Comparison of ENCODE assay signal across 8 mouse cellular contexts in the genomic region with DNA sequence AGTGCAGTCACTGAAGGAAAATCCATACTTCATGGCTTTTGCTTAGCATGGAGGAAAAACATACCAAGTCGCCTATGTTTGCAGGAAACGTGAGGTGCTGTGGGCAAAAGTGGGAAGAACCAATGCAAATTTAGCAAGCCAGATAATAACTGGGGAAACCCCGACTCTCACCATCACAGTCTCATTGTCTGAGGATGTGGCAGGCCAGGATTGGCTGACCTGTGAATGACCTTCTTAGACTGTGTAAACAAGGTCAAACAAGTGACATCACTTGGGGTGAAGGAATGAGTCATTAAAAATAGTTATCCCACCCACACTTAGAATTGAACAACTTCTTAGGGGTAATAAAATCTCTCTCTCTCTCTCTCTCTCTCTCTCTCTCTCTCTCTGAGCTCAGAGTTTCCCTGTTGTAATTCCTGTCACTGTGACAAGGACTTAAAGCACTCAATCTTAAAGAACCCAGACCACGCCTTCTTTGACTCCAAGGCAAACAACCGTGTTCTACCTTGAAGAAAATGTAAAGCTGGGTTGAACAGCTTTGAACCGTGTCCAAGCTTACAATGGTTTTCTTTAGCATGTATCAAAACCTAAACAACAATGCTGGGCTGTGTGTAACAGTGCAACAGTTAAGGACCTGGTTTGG.
DNase-seq lines count a peak whose midpoint lies in the region; ATAC-seq and TF ChIP-seq lines count a peak whose summit lies in the region.

No protein-coding gene starts in this region.

- DNase-seq in kidney, postnatal 14 days = peak; percentile 3
- DNase-seq in Muller cell, postnatal 12 days (ENCODE audit: inconsistent ontology term) = peak; percentile 76
- peak; percentile 55 for DNase-seq in heart, postnatal 0 days (ENCODE audit: low spot score)
- no peak for DNase-seq in cerebellum, postnatal 10 days
- no peak for DNase-seq in thymus, postnatal 25 days
- DNase-seq in right cerebral cortex, postnatal 10 days (ENCODE audit: low spot score in 2 of 2) = no peak

- H3K9me3 ChIP-seq in kidney, embryonic 16.5 days (ENCODE audit: low read length) = peaks cover 8% of the 10 kb centered on the region; the same call in 1 of the 2 replicates
- H3K9me3 ChIP-seq in heart, postnatal 0 days (replicated peaks; ENCODE audit: control insufficient read depth, low read length) = no peaks in the 10 kb centered on the region

- WGBS in kidney, embryonic 16.5 days = 49% methylated on average over 6 of the region's 6 CpGs
- WGBS in heart, postnatal 0 days = 36% methylated on average over 6 of the region's 6 CpGs

- H3K27ac ChIP-seq in kidney, embryonic 16.5 days (ENCODE audit: low read length) = no peak overlapping the region
- H3K27ac ChIP-seq in heart, postnatal 0 days (ENCODE audit: low read depth) = no peak overlapping the region

- no peaks in the 10 kb centered on the region for H3K36me3 ChIP-seq in kidney, embryonic 16.5 days (ENCODE audit: insufficient read depth, low read length)
- H3K36me3 ChIP-seq in heart, postnatal 0 days (replicated peaks; ENCODE audit: control insufficient read depth, insufficient read depth, low read length) = no peaks in the 10 kb centered on the region

- no peak for TF ChIP-seq EP300 in heart, postnatal 0 days (IDR thresholded peaks at IDR 0.05; ENCODE audit: low read depth)

- H3K4me1 ChIP-seq in kidney, embryonic 16.5 days (ENCODE audit: insufficient read depth, low read length) = no peaks in the 10 kb centered on the region
- peaks cover 5% of the 10 kb centered on the region; the same call in 1 of the 2 replicates for H3K4me1 ChIP-seq in heart, postnatal 0 days (ENCODE audit: control insufficient read depth, insufficient read depth)

- no peak for TF ChIP-seq CTCF in heart, postnatal 0 days (IDR thresholded peaks at IDR 0.05; ENCODE audit: low read depth)

- no peak overlapping the region for H3K4me3 ChIP-seq in kidney, embryonic 16.5 days (ENCODE audit: low read length)
- H3K4me3 ChIP-seq in heart, postnatal 0 days (ENCODE audit: low read depth, low read length) = no peak overlapping the region

- no peaks in the 10 kb centered on the region for H3K27me3 ChIP-seq in kidney, embryonic 16.5 days (ENCODE audit: insufficient read depth, low read length)
- no peaks in the 10 kb centered on the region for H3K27me3 ChIP-seq in heart, postnatal 0 days (ENCODE audit: control insufficient read depth, insufficient read depth, low read length)

- no peak for ATAC-seq in kidney, embryonic 16.5 days (ENCODE audit: low FRiP score, low TSS enrichment)
- peak; percentile 82 for ATAC-seq in heart, postnatal 0 days (ENCODE audit: insufficient read depth, low read depth)
- ATAC-seq in neutrophil, adult 5-6 weeks (ENCODE audit: extremely low read depth, insufficient number of reproducible peaks, low FRiP score, poor library complexity, severe bottlenecking) = peak; percentile 75

- H3K4me2 ChIP-seq in kidney, embryonic 16.5 days (replicated peaks; ENCODE audit: low read depth, low read length) = no peak overlapping the region
- H3K4me2 ChIP-seq in heart, postnatal 0 days (ENCODE audit: low read depth, low read length) = no peak overlapping the region

- no peak overlapping the region for H3K9ac ChIP-seq in kidney, embryonic 16.5 days (replicated peaks; ENCODE audit: low read length)
- H3K9ac ChIP-seq in heart, postnatal 0 days (replicated peaks; ENCODE audit: low read depth, low read length) = no peak overlapping the region

Comparison
In these comparisons a context has a peak if more than half of its experiments do, and no peak if none do; other contexts are left out.
1. DNase-seq: peak in kidney, postnatal 14 days (single experiment), Muller cell, postnatal 12 days (single experiment) and heart, postnatal 0 days (single experiment); none in cerebellum, postnatal 10 days (0 of 2), thymus, postnatal 25 days (single experiment) and right cerebral cortex, postnatal 10 days (0 of 2).